Mouse (Mus musculus) kidney, adult 18-20 months (tissue): Measurements from ENCODE around the gene Rgr.

Experiments
- DNase-seq: peaks from one replicate; pipeline ENCODE4 v3.0.0; 2021

Rgr gene

GRCm38 (mm10) chr14:37000780-37001179 is 48.0 kb downstream of the Rgr start:
- DNase-seq, result peak; percentile 9

- peak; percentile 65 for DNase-seq
Measured at GRCm38 (mm10) chr14:36989784-36990183, 59.0 kb downstream of the Rgr start.

- DNase-seq, result no peak
Measured at GRCm38 (mm10) chr14:36985693-36986092, 63.1 kb downstream of the Rgr start.
